Mouse (Mus musculus) mature B cell (primary cell): ENCODE measurements around the gene Srgap3.

Experiments
- in situ Hi-C: fragments of 300-500 bp; cut with MboI; formaldehyde crosslinking; loops from 2 replicates; pipeline ENCODE4 v1.14.3; 2019

Srgap3 gene

DNA sequence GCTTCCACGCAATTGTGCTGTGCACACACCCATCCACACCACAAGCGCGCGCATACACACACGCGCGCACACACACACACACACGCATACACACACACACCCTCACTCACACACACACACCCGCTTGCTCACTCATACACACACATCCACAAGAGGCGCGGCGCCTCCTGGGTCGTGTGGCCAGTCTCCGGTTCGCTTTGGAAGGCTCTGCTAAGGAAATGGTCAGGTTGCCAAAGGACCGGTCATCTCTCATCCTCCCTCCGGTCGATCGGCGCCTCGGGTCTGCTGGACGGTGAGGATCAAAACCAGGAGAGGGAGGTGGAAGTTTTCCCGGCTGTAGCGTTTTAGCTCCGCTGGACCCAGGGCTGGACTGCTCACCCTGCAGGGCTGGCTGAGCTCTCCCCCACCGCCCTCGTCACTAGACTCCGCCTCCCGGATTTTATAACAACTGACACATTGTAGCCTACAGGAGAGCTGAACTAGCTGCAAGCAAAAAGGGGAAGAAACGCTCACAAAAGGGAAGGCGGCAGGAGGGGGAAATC is at the start of gene Srgap3:
TSS of gene Srgap3 (minus strand) at position 372 of the 542 bp plus-strand sequence.
- in situ Hi-C loops: no loop called here

DNA sequence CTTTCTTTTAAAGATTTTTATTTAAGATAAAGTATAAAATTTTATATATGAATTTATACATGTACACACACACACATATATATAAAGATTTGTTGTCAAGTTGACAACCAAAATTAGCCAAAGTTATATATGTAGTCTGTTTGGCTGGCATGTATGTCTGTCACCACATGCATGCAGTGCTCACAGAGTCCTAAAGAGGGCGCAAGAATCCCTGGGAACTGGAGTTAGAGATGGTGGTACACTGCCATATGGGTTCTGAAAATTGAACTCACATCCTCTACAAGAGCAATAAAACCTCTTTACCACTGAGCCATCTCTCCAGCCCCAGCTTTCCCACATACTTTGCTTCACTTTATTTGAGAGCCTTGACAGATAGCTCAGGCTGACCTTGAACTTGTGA is 48.6 kb upstream of the Srgap3 start:
- in situ Hi-C loops: no loop called here

DNA sequence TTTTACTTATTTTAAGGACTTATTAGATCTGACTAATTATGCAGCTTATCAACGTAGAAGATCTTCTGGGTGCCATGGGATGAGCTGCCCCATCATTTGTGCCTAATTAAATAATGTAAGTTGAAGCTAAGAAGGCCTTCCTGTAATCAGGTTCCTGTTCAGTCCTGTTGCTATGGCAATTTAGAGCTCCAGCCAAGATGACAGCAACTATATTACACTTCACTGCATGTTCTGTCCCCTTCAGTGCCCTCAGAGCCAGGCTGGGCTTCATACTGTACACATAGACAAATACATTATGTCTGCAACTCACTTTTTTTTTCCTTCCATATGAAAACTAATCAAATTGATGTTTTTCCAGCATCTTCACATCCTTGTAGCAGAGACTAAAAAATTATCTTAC is 43.1 kb upstream of the Srgap3 start:
- in situ Hi-C loops: no loop called here

DNA sequence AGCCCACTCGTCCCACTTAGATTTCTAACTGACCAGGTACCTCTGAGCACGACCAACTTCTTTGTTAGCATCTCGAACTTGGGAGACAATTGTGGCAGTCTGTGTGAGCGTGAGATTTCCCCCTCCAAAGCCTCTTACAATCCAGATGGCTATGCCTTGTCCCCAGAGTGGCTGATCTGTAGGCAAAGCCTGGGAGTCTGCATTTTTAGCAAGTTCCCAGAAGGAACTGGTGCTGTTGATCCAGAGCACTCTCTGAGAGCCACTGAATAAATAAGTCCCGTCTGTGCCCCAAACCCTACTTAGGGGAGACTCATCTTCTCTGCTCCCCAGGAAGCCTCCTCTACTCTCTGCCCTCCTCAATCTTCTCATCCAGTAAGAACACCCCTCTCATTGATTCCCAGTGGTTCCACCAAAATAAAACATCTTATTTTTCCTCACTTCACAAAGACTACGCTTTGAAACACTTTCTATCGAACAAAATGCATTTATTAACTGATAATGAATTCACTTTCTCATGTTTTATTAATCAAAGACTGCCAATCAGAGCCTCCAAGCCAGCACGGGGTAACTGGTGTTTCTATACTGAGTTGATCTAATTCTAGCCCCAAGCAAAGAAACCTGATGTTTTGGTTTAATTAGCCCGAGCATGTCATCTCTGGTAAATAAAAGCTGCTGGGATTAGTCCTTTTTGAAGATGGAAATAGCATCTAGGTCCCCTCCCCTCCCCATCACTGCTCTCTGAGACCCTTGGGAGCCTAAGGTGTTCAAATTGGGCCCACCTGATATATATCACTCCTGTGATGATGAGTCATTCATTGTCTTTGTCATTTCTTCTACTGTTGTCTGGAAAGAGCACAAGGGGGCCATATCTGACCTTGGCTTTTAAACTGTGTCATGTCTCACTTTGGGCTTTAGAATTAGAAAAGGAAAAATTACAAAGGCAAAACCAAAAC is 38.6 kb upstream of the Srgap3 start:
- in situ Hi-C loops: no loop called here

DNA sequence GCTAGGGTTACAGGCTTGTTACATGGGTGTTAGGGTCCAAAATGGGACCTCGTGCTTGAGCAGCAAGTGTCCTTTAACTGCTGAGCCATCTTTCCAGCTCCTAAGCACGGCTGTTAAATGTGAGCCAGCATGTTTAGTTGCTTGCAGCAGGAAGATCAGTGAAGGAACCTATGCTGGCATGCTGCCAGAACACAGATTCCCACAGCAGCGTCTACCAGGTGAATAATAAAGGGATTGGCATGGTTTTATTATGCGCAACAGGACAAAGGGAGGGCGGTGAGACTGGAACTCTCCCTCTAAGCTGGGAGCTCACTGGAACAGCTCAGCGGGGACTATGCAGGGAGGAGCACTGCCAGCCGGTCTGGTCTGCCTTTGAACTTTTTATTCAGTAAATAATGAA is 35.2 kb upstream of the Srgap3 start:
- in situ Hi-C loops: no loop called here

DNA sequence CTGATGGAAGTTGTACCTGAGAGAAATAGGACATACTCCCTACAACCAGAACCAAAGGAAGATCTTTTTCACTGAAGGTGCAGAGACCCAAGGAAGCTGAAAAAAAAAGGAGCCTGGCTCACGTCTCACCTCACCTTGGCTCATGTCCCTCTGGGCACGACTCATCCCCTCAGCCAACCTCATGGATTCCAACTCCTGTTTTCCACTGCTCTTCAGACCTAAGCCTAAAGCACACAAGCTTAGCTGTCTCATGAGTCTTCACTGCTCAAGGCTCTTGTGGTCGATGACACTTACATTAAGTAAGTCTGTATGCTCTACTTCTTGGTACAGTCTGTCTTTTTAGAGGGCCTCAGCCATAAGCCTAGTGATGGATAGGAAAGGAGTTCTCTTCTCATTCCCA is 31.9 kb upstream of the Srgap3 start:
- in situ Hi-C loops: no loop called here

DNA sequence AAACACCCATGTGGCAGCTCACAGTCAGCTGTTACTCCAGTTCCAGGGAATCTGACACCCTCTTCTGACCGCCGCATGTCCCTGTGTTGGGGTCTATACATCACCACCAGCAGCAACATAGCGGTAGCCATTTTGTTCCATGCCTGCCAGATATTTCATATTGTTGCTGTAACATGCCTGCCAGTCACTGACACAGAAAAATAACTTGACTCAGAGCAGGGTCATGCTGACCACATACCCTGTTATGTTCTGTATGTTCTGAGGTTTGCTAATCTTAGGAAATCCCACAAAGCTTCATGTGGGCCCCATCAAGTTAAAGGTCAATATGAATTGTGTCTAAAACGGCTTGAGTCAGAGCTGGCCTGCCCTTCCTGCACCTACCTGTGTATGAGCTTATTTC is 30.2 kb upstream of the Srgap3 start:
- in situ Hi-C loops: no loop called here

DNA sequence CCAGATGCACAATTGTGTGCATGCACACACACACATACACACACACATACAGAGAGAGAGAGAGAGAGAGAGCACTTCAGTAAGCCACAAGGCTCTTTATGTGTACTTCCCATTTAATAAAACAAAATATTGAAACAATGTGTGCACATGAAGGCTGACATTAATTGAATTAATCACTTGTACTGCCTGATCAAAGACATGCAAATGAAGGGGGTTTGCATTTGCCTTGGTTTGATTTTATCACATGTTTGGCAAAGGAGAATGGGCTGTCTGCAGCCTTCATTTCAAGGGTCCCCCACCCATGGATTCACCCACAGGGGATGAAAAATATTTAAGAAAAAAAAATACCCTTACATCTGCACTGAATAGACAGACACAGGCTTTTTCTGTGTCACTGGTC is 29.5 kb upstream of the Srgap3 start:
- in situ Hi-C loops: no loop called here

DNA sequence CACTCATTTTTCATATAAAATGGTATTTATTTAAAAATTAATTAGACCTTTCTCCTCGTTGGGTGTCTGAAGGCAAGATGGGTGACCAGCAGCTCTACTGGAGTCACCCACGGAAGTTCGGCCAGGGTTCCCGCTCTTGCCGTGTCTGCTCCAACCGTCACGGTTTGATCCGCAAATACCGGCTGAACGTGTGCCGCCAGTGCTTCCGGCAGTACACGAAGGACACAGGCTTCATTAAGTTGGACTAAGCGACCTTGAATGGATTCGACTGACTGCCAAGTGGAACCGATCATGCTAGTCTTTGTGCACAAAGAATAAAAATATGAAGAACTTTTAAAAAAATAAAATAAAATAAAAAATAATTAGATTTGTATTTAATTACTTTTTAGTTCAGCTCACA is 29.1 kb upstream of the Srgap3 start:
- in situ Hi-C loops: no loop called here

DNA sequence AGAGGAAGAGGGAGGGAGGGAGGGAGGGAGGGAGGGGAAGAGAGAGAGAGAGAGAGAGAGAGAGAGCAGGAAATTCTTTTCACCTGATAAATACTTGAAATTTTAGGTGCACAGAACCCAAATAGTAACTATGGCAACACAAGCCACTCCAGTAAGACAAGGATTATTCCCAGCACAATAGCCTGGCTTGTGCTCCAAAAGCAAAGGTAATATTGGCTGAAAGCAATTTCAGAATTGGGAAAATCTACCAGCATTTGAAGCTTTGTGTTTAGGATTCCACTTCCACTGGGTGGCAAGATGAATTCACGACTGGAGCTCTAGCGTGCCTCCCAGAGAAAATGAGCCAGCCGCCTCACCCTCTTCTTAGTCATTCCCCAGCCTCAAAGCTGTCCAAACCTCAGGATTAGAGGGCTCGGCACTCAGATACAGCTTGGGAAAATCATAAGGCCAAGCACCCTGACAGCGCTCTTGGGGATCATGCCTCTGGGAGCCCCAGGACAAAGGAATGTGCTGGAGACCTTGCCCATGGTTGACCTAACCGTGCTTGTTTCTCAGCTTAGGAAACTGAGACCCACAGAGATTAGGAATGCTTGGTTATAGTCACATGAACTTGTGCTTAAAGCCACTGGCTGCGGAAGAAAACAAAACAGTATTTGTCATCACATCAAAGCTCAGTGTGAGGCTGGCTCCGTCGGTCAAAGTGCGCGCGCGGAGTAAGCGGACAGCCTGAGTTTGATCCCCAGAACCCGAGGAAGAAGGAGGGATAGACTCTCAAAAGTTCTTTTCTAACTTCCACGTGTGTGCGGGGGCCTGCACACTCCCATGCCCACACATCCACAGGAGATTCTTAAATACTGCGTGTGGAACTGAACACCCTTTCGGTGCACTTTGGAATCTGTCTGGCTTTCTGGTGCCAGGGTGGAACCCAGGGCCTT is 27.0 kb upstream of the Srgap3 start:
- in situ Hi-C loops: no loop called here

DNA sequence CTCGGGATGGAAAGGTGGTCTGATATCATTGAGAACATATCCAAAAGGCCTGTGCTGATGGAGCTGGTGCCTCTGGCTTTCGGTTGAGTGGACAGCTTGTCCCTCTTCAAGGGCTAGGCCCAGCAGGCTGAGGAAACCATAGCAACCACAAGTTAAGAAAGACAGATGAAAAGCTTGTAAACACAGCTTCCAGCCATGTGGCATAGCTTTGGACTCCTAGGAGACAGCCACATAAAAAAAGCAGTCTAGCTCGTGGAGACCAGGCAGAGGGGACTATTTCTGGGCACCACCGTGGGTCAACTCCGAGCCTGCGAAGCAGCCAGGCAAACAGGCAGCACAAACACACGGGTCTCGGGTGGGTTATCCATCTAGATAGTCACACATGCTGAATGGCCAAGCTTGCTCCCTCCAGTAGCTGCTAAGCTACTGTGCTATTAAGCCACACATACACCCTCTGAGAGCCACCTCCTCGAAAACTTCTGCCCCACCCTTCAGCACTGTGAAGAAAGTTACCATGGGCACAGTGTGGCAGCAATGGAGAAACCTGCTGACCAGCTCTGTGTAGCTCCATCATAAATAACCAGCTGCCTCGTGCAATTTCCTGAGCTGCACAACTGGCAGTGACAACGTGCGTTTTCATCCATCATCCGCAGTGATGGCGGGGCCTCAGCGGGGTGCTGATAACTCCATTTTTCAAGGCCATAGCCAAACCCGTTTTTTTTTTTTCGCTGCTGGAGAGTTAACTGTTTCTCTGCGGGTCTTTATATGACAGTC is 26.0 kb upstream of the Srgap3 start:
- in situ Hi-C loops: no loop called here

DNA sequence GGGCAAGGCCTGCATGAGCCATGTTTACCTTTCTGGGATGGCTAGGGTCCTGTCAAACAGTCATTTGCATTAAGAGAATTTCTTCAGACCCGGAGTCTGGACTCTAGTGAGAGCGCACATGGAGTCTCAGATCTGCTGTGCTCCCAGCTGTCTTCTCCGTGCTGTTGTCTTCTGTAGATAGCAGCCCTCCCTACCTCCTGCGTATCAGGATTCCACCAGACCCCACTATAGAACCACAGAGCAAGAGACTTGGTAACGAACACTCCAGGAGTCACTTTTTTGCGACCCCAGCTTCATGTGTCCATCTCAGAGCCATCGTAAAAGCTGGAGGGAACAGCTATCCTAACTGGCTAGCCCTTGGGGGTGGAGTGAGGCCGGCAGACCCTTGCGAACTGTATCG is 25.1 kb upstream of the Srgap3 start:
- in situ Hi-C loops: no loop called here

DNA sequence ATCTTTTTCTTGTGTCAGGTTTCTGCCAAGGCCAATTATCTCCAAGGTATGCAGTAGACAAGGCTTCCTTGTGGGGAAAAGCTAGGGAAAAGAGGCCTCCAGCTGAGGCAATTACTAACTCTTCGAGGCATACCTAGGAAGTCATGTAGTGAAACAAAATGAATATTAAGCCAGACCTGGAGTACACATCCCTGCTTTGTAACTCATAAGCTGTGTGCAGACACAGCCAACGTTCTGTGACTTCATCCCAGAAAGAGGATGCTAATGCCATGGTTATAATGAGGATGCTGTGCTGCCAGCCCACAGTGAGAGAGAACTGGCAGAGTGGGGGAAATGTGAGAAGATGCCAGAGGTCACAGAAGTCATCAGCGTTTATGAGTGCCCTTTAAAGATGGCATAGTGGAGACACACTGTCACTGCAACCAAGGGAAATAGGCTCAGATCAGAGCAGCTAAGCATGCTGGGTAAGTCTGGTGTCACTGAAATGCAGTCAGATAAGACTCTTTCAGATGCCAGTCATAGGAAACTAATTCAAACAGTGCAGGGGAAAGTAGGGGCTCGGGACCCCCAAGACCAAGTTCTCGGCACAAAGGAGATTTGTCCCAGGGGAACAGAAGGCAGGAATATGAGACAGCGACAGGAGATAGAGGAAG is 24.2 kb upstream of the Srgap3 start:
- in situ Hi-C loops: no loop called here

DNA sequence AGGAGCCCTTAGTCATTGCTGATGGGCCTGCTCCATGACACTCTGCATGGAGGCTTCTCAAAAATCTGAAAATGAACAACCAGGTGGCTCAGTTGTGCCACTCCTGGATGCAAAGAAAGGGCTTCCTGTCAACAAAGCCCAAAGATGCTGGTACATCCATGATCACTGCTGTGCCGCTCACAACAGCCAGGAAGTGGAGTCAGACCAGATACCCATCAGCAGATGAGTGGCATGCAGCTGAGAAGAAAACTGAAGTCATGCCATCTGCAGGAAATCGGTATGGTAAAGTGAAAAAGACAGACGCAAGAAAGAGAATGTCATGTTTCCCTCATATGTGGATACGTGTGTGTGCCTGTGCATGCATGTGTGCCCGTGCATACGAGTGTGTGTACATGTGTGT is 20.3 kb upstream of the Srgap3 start:
- in situ Hi-C loops: no loop called here

DNA sequence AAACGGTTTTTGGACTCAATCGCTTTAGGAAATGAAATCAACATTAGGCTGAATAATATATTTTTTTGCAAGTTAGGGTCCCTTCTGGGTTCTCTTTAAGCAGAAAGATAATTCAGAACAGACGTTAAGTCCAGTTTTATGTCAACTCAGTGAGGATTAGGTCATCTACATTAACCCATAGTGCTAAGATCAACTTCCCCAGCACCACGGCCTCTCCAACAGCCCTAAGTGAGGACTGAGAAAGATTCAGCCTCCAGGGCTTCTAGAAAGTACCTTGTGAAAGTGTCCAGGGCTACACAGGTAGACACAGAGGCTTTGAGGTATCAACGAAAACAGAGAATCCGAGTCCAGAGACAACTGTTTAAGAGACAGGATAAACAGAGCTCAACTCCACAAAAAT is 11.3 kb upstream of the Srgap3 start:
- in situ Hi-C loops: no loop called here

DNA sequence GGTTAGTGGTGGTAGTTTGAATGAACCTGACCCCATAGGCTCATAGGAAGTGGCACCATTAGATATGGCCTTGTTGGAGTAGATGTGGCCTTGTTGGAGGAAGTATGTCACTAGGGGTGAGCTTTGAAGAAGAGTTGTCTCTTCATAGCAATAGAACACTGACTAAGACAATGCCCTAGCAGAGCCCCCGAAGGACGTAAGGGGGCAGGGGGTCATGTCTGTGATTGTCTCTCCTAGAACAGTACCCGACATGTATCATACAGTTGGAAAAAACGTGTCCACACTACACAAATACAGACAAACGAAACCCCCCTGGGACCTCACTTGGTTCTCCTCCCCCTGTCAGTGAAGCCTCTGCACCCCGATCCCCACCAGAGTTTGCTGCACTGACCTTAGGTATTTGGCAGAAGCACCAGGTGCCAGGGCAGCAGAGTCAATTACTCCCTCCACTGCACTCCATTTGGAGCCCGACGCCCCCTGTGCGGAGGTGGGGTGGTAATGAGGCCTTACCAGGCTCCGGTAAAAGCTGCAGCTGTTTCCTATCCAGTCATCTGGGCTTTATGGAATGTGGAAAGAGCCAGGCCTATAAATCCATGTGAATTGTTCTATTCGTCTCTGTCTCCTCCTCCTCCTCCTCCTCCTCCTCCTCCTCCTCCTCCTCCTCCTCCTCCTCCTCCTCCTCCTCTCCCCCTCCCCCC is 10.7 kb upstream of the Srgap3 start:
- in situ Hi-C loops: no loop called here

DNA sequence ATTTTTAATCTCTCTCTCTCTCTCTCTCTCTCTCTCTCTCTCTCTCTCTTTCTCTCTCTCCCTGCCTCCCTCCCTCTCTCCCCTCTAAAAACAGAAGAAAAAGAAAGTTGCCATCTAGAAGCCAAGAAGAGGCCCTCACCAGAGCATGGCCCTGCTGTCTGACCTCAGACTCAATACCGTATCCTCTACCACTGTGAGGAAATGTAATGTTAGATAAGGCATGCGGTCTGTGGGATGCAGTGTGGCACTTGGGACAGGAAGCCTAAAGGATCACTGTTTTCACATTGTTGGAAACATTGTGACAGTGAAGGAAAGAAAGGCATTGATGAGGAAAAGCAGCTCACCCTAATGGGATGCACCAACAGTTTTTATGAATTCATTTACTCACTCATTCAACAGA is 8.7 kb upstream of the Srgap3 start:
- in situ Hi-C loops: no loop called here

DNA sequence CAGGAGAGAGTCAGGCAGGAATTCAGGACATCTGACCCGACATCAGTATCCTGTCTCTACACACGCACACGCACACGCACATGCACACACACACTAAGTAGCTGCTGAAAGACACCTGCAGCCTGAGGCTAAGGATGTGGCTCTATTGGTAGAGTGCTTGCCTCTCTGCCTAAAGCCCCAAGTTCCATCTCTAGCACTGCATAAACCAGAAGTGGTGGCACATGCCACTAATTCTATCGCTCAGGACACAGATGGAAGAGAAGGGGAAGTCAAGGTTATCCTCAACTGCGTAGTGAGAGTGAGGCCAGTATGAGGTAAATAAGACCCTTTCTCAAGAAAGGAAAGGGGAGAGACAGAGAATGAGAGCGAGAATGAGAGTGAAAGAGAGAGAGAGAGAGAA is 6.8 kb upstream of the Srgap3 start:
- in situ Hi-C loops: no loop called here

DNA sequence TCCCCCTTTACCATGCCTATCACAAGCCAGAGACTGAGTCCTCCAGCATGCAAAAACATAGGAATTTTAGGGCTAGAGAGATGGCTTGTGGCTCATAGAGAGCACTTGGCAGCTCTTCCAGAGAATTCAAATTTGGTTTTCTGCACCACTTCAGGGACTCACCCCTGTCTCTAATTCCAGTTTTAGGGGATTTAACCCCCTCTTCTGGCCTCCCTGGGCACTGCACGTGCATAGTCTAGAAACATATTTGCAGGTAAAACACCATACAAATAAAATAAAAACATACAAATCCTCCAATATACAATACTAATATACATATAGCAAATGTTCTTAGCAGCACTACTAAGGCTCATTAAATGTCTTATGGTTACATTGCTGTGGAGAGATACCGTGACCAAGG is 4.2 kb upstream of the Srgap3 start:
- in situ Hi-C loops: no loop called here
